Mouse (Mus musculus): ENCODE measurements at regions not wholly inside any gene's neighbourhood (a gene's known extent, or its start where the extent isn't known, plus 50 kb on each side); places are given as distances from the start of the nearest gene placed in this dataset.

GRCm38 (mm10) chr13:107944831-107945230, 99.4 kb upstream of the Smim15 start:
- no peak for DNase-seq (ENCODE audit: low read depth, low spot score)

GRCm38 (mm10) chr13:107942979-107943378, 101.3 kb upstream of the Smim15 start:
- DNase-seq (ENCODE audit: low read depth, low spot score), result no peak

GRCm38 (mm10) chr13:107942297-107942962, 101.8 kb upstream of the Smim15 start:
- DNase-seq (ENCODE audit: low read depth, low spot score), result no peak

GRCm38 (mm10) chr13:107939916-107940646, 104.2 kb upstream of the Smim15 start:
- no peak for DNase-seq (ENCODE audit: low read depth, low spot score)

- DNase-seq (ENCODE audit: low read depth, low spot score), result no peak
These were observed 108.6 kb upstream of the Smim15 start for GRCm38 (mm10) chr13:107935611-107936010.

GRCm38 (mm10) chr13:107934691-107935090, 109.6 kb upstream of the Smim15 start:
- DNase-seq (ENCODE audit: low read depth, low spot score), result no peak

- DNase-seq (ENCODE audit: low read depth, low spot score), result no peak
These were observed 110.4 kb upstream of the Smim15 start for GRCm38 (mm10) chr13:107933598-107934571.

GRCm38 (mm10) chr13:107932423-107933032, 111.7 kb upstream of the Smim15 start:
- no peak for DNase-seq (ENCODE audit: low read depth, low spot score)

- no peak for DNase-seq (ENCODE audit: low read depth, low spot score)
These were observed 113.0 kb upstream of the Smim15 start for GRCm38 (mm10) chr13:107931216-107931615.

- no peak for DNase-seq (ENCODE audit: low read depth, low spot score)
These were observed 116.6 kb upstream of the Smim15 start for GRCm38 (mm10) chr13:107927499-107928215.

GRCm38 (mm10) chr13:107925470-107925869, 118.8 kb upstream of the Smim15 start:
- no peak for DNase-seq (ENCODE audit: low read depth, low spot score)

GRCm38 (mm10) chr13:107923129-107924114, 120.8 kb upstream of the Smim15 start:
- no peak for DNase-seq (ENCODE audit: low read depth, low spot score)

GRCm38 (mm10) chr13:107919403-107919802, 124.8 kb upstream of the Smim15 start:
- DNase-seq (ENCODE audit: low read depth, low spot score), result no peak

GRCm38 (mm10) chr13:107918478-107918877, 125.8 kb upstream of the Smim15 start:
- DNase-seq (ENCODE audit: low read depth, low spot score), result no peak

GRCm38 (mm10) chr13:107918065-107918464, 126.2 kb upstream of the Smim15 start:
- DNase-seq (ENCODE audit: low read depth, low spot score), result no peak

- no peak for DNase-seq (ENCODE audit: low read depth, low spot score)
These were observed 126.7 kb upstream of the Smim15 start for GRCm38 (mm10) chr13:107917564-107917963.

- DNase-seq (ENCODE audit: low read depth, low spot score), result no peak
These were observed 134.1 kb upstream of the Smim15 start for GRCm38 (mm10) chr13:107910125-107910524.

- no peak for DNase-seq (ENCODE audit: low read depth, low spot score)
These were observed 134.7 kb upstream of the Smim15 start for GRCm38 (mm10) chr13:107909343-107910067.

GRCm38 (mm10) chr13:107907966-107908365, 136.3 kb upstream of the Smim15 start:
- DNase-seq (ENCODE audit: low read depth, low spot score), result no peak

Measured in forelimb bud, embryonic 11.5 days (tissue).